Mouse (Mus musculus) kidney, adult 2 months (tissue): ENCODE data around the gene Nes.

Experiments
- CTCF ChIP-seq: fragments of 200-500 bp; conservative IDR thresholded peaks from 2 replicates; pipeline ENCODE4 v1.5.1; 2011; ENCODE audit warnings: low read depth, mild to moderate bottlenecking, control low read depth, low read length, moderate library complexity, mixed read lengths; ENCODE audit not compliant: insufficient read depth, insufficient read length
- POLR2A ChIP-seq: fragments of 200-500 bp; IDR thresholded peaks from one replicate; pipeline ENCODE4 v1.6.1; 2011; ENCODE audit warnings: low read depth, low read length, control low read depth

DNA sequence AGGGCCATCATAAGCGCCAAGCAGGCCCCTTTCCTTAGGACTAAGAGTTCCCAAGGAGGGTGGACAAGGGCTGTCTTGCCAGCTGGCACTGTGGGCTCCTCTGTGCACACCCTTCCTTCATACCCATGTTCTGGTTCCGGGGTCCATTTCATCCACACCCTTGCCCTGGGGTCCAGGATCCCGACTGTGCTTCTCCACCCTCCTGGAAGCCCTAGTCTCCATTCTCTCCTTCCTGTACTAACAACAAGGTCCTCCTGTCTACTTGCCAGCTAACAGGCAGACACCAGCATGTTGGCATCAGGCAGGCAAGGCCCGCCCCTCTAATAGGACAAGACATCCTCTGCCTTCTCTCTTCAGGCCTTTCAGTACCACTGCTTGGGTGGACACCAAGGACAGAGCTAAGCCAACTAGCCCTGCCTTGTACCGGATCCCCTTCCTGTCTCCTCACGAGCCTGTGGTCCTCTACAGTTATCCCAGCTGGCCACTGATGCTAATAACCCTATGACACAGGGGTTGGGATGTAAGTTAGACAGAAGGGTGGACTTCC, 10.4 kb downstream of the Nes start:
- TF ChIP-seq CTCF (no peak), POLR2A (no peak)
